Mouse (Mus musculus): Measurements from ENCODE around the gene Rap2a. TPM values are rescaled to one million over a fixed set of nuclear protein-coding genes. Genes with fewer than 3 reads are reported as not detected.
A peak's percentile ranks its signal among the peaks of the same experiment; 100 is the strongest.

The Rap2a gene
- polyA plus RNA-seq, 1 experiment from 2014 or later, result 7.3 TPM

DNA sequence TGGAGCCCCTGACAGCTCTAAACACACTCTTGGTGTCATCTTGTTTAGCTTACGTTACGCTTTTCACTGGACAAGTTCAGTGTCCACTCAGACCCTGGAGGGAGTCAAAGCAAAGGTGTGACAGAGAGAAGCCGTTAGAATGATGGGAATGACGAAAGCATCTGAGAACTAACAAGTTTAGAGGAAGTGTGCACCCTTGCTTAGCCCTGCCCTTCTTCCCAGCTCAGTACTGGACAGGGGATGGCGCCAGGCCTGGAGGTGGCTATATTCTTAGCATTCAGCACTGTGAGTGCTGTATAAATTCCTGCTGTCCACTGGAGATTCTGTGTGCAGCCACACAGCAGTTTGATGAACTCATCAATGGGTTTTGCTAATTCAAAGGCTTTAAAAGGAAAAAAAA lies 18.6 kb downstream of the Rap2a start:
- H3K9me3 ChIP-seq (ENCODE audit: low read length), result no peaks in the 10 kb centered on the region
- 52% methylated on average over 5 of the region's 5 CpGs for WGBS
- H3K36me3 ChIP-seq (ENCODE audit: insufficient read depth, low read length), result no peaks in the 10 kb centered on the region

GRCm38 (mm10) chr14:120499096-120499495 lies 20.9 kb downstream of the Rap2a start:
- no peaks in the 10 kb centered on the region for H3K9me3 ChIP-seq (ENCODE audit: low read length)
- no peak overlapping the region for H3K4me2 ChIP-seq (replicated peaks; ENCODE audit: low read depth, low read length)
- no peak overlapping the region for H3K27ac ChIP-seq (ENCODE audit: low read length)
- whole genome bisulfite sequencing, result 91% methylated on average over 10 of the region's 10 CpGs
- H3K27me3 ChIP-seq (ENCODE audit: insufficient read depth, low read length), result no peaks in the 10 kb centered on the region
- peaks cover 15% of the 10 kb centered on the region for H3K4me1 ChIP-seq (ENCODE audit: insufficient read depth, low read length)
- H3K9ac ChIP-seq (replicated peaks; ENCODE audit: low read length), result no peak overlapping the region
- H3K4me3 ChIP-seq (ENCODE audit: low read length), result no peak overlapping the region
- H3K36me3 ChIP-seq (ENCODE audit: insufficient read depth, low read length), result peaks cover 3% of the 10 kb centered on the region; the same call in 1 of the 2 replicates
- no peak for ATAC-seq (ENCODE audit: low FRiP score, low TSS enrichment)

More for the DNA sequence above, 18.6 kb downstream of the Rap2a start:
- no peak overlapping the region for H3K27ac ChIP-seq (ENCODE audit: low read length)
- 0 out of 2 replicates have a peak, but pooled peaks have one; percentile 14 for ATAC-seq (ENCODE audit: low FRiP score, low TSS enrichment)
- H3K4me2 ChIP-seq (replicated peaks; ENCODE audit: low read depth, low read length), result no peak overlapping the region
- H3K4me3 ChIP-seq (ENCODE audit: low read length), result no peak overlapping the region
- no peaks in the 10 kb centered on the region for H3K27me3 ChIP-seq (ENCODE audit: insufficient read depth, low read length)
- no peak overlapping the region for H3K9ac ChIP-seq (replicated peaks; ENCODE audit: low read length)
- peaks cover 15% of the 10 kb centered on the region for H3K4me1 ChIP-seq (ENCODE audit: insufficient read depth, low read length)

- ATAC-seq (ENCODE audit: low FRiP score, low TSS enrichment), result no peak
- Histone ChIP-seq H3K36me3 (ENCODE audit: insufficient read depth, low read length) (peaks cover 7% of the 10 kb centered on the region; the same call in 1 of the 2 replicates), H3K9me3 (ENCODE audit: low read length) (no peaks in the 10 kb centered on the region), H3K4me2 (replicated peaks; ENCODE audit: low read depth, low read length) (no peak overlapping the region), H3K27me3 (ENCODE audit: insufficient read depth, low read length) (no peaks in the 10 kb centered on the region), H3K27ac (ENCODE audit: low read length) (no peak overlapping the region), H3K9ac (replicated peaks; ENCODE audit: low read length) (no peak overlapping the region), H3K4me3 (ENCODE audit: low read length) (no peak overlapping the region), H3K4me1 (ENCODE audit: insufficient read depth, low read length) (peaks cover 15% of the 10 kb centered on the region)
- WGBS, result 92% methylated on average over 6 of the region's 6 CpGs
Observed at GRCm38 (mm10) chr14:120499601-120500000, 21.4 kb downstream of the Rap2a start.

DNA sequence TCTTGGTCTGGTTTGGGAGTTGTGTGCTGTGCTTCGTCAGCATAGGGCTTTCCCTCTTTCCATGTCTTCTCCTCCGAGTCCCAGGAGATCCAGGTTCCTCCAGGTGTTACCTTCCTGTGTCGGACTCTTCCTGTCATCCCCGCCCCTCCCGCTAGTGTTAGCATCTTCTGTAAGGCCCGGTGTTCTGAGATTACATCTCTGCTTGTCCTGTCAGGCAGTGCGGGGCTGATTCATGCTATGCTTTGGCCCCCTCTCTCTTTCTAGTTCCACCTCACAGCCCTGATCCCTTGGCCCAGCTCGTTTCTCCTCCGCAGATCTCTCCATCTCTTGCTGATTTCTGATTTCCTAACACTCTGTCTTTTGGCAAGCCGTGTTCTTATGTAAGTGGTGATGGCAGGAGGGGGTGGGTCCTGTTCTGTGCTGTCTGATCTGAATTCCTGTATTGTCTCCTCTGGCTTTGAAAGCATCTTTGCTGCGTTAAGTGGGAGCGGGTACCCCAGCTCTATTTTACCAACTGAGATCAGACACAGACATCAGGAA lies 21.8 kb downstream of the Rap2a start:
- Histone ChIP-seq H3K36me3 (ENCODE audit: insufficient read depth, low read length) (peaks cover 7% of the 10 kb centered on the region; the same call in 1 of the 2 replicates), H3K27me3 (ENCODE audit: insufficient read depth, low read length) (no peaks in the 10 kb centered on the region), H3K4me2 (replicated peaks; ENCODE audit: low read depth, low read length) (no peak overlapping the region), H3K27ac (ENCODE audit: low read length) (no peak overlapping the region), H3K9me3 (ENCODE audit: low read length) (no peaks in the 10 kb centered on the region), H3K9ac (replicated peaks; ENCODE audit: low read length) (no peak overlapping the region), H3K4me1 (ENCODE audit: insufficient read depth, low read length) (peaks cover 13% of the 10 kb centered on the region), H3K4me3 (ENCODE audit: low read length) (no peak overlapping the region)
- ATAC-seq (ENCODE audit: low FRiP score, low TSS enrichment), result no peak
- 83% methylated on average over 12 of the region's 12 CpGs for WGBS

- Histone ChIP-seq H3K4me1 (ENCODE audit: insufficient read depth, low read length) (peaks cover 11% of the 10 kb centered on the region), H3K9ac (replicated peaks; ENCODE audit: low read length) (no peak overlapping the region), H3K4me2 (replicated peaks; ENCODE audit: low read depth, low read length) (no peak overlapping the region), H3K27me3 (ENCODE audit: insufficient read depth, low read length) (no peaks in the 10 kb centered on the region), H3K4me3 (ENCODE audit: low read length) (no peak overlapping the region), H3K9me3 (ENCODE audit: low read length) (no peaks in the 10 kb centered on the region), H3K36me3 (ENCODE audit: insufficient read depth, low read length) (peaks cover 8% of the 10 kb centered on the region; the same call in 1 of the 2 replicates), H3K27ac (ENCODE audit: low read length) (no peak overlapping the region)
- ATAC-seq (ENCODE audit: low FRiP score, low TSS enrichment), result no peak
- 87% methylated on average over 5 of the region's 5 CpGs for WGBS
Observed at GRCm38 (mm10) chr14:120500791-120501190, 22.5 kb downstream of the Rap2a start.

- WGBS, result 94% methylated on average over 12 of the region's 12 CpGs
- H3K27me3 ChIP-seq (ENCODE audit: insufficient read depth, low read length), result no peaks in the 10 kb centered on the region
- H3K4me2 ChIP-seq (replicated peaks; ENCODE audit: low read depth, low read length), result no peak overlapping the region
- H3K4me1 ChIP-seq (ENCODE audit: insufficient read depth, low read length), result no peaks in the 10 kb centered on the region
- H3K27ac ChIP-seq (ENCODE audit: low read length), result no peak overlapping the region
- ATAC-seq (ENCODE audit: low FRiP score, low TSS enrichment), result no peak
- no peak overlapping the region for H3K9ac ChIP-seq (replicated peaks; ENCODE audit: low read length)
- no peaks in the 10 kb centered on the region for H3K9me3 ChIP-seq (ENCODE audit: low read length)
- no peak overlapping the region for H3K4me3 ChIP-seq (ENCODE audit: low read length)
- H3K36me3 ChIP-seq (ENCODE audit: insufficient read depth, low read length), result peaks cover 12% of the 10 kb centered on the region; the same call in 1 of the 2 replicates
Observed at GRCm38 (mm10) chr14:120503641-120504040, 25.4 kb downstream of the Rap2a start.

DNA sequence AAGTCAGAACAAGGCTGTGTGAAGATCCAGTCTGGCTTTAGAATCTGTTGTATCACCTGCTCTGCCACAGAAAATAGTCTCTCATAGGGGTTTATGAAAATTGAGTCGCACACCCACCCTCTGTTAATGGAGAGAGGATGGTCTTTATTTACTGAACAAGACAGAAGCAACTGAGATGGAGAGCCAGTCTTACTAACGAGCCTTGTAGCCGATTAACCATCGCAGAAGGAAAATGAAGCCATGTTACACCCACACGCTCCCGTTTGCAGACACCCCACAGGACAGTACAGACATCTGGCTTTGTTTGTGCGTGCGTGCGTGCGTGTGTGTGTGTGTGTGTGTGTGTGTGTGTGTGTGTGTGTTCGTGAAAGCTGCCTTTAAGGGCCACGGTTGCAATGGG lies 26.2 kb downstream of the Rap2a start:
- Histone ChIP-seq H3K27ac (ENCODE audit: low read length) (no peak overlapping the region), H3K4me3 (ENCODE audit: low read length) (no peak overlapping the region), H3K27me3 (ENCODE audit: insufficient read depth, low read length) (no peaks in the 10 kb centered on the region), H3K9ac (replicated peaks; ENCODE audit: low read length) (no peak overlapping the region), H3K36me3 (ENCODE audit: insufficient read depth, low read length) (peaks cover 12% of the 10 kb centered on the region; the same call in 1 of the 2 replicates), H3K4me2 (replicated peaks; ENCODE audit: low read depth, low read length) (no peak overlapping the region), H3K4me1 (ENCODE audit: insufficient read depth, low read length) (no peaks in the 10 kb centered on the region), H3K9me3 (ENCODE audit: low read length) (no peaks in the 10 kb centered on the region)
- no peak for ATAC-seq (ENCODE audit: low FRiP score, low TSS enrichment)
- 90% methylated on average over 12 of the region's 12 CpGs for WGBS

DNA sequence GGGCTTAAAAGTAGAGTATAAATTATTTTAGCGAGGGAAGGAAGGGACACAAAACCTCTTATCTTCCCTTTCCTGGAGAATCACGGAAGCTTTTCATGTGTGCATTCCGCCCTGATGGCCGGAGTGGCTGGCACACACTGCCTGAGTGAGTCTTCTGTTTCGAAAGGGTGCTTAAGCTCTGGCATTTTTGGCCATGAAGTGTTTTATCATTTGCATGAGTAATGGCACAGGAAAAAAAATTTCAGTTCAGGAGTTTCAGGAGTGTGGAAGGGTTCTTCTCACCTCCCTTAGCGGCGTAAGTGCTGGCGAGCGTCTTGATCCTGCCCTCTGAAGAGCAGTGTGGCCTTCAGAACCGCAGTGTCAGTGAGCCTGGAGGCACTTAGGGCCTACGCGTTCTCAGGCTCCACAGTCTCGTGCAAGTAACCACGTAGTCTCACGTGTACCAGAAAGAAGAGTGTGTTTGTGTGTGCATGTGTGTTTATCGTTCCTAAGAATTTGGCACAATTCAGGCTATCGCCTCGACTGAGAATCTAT lies 26.8 kb downstream of the Rap2a start:
- no peak for ATAC-seq (ENCODE audit: low FRiP score, low TSS enrichment)
- Histone ChIP-seq H3K4me2 (replicated peaks; ENCODE audit: low read depth, low read length) (no peak overlapping the region), H3K27ac (ENCODE audit: low read length) (no peak overlapping the region), H3K36me3 (ENCODE audit: insufficient read depth, low read length) (peaks cover 12% of the 10 kb centered on the region; the same call in 1 of the 2 replicates), H3K4me3 (ENCODE audit: low read length) (no peak overlapping the region), H3K4me1 (ENCODE audit: insufficient read depth, low read length) (no peaks in the 10 kb centered on the region), H3K9me3 (ENCODE audit: low read length) (no peaks in the 10 kb centered on the region), H3K27me3 (ENCODE audit: insufficient read depth, low read length) (no peaks in the 10 kb centered on the region), H3K9ac (replicated peaks; ENCODE audit: low read length) (no peak overlapping the region)
- 93% methylated on average over 18 of the region's 18 CpGs for WGBS

DNA sequence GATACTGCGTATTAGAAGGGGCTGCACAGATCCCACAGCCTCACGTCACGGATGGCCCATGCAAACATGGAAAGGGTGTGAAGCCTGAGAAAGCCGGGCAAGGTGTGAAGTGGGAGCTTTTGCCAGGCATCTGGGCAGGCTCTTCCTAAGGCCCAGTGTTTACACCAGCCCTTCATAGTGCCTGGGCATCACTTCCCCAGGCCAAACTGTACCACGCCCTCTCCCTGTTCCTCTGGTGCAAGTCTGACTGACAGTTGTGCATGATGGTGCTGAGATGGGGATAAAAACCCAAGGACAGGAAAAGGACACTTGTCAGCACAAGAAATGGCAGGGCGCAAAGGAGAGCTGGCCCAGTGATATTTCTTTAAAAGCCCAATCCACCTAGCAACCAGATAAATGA lies 27.7 kb downstream of the Rap2a start:
- Histone ChIP-seq H3K4me2 (replicated peaks; ENCODE audit: low read depth, low read length) (no peak overlapping the region), H3K27ac (ENCODE audit: low read length) (no peak overlapping the region), H3K9me3 (ENCODE audit: low read length) (no peaks in the 10 kb centered on the region), H3K4me3 (ENCODE audit: low read length) (no peak overlapping the region), H3K4me1 (ENCODE audit: insufficient read depth, low read length) (no peaks in the 10 kb centered on the region), H3K36me3 (ENCODE audit: insufficient read depth, low read length) (peaks cover 12% of the 10 kb centered on the region; the same call in 1 of the 2 replicates), H3K27me3 (ENCODE audit: insufficient read depth, low read length) (no peaks in the 10 kb centered on the region), H3K9ac (replicated peaks; ENCODE audit: low read length) (no peak overlapping the region)
- ATAC-seq (ENCODE audit: low FRiP score, low TSS enrichment), result no peak
- WGBS, result 96% methylated on average over 6 of the region's 6 CpGs

DNA sequence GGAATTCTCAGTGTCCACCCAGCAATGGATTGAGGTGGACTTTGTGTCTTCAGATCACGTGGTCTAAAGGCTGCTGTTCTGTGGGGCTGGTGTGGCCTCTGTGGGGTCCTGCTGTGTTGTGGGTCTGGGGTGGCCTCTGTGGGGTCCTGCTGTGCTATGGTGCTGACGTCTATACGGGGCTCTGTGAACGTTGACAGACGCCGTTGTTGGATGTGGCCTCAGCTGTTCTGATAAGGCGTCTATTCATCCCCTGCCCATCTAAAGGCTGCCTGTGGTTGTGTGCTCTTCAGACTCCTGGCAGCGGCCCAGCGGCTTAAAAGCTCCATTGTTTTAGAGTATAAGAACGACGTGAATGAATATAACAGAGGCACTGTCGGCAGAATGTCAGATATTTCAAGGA lies 29.3 kb downstream of the Rap2a start:
- Histone ChIP-seq H3K4me2 (replicated peaks; ENCODE audit: low read depth, low read length) (no peak overlapping the region), H3K9ac (replicated peaks; ENCODE audit: low read length) (no peak overlapping the region), H3K27ac (ENCODE audit: low read length) (no peak overlapping the region), H3K36me3 (ENCODE audit: insufficient read depth, low read length) (peaks cover 12% of the 10 kb centered on the region; the same call in 1 of the 2 replicates), H3K9me3 (ENCODE audit: low read length) (no peaks in the 10 kb centered on the region), H3K4me1 (ENCODE audit: insufficient read depth, low read length) (no peaks in the 10 kb centered on the region), H3K4me3 (ENCODE audit: low read length) (no peak overlapping the region), H3K27me3 (ENCODE audit: insufficient read depth, low read length) (no peaks in the 10 kb centered on the region)
- WGBS, result 82% methylated on average over 12 of the region's 12 CpGs
- ATAC-seq (ENCODE audit: low FRiP score, low TSS enrichment), result 0 out of 2 replicates have a peak, but pooled peaks have one; percentile 23

Data from kidney, embryonic 16.5 days (tissue).